ENCODE assay signal across 9 mouse cellular contexts in the genomic region with DNA sequence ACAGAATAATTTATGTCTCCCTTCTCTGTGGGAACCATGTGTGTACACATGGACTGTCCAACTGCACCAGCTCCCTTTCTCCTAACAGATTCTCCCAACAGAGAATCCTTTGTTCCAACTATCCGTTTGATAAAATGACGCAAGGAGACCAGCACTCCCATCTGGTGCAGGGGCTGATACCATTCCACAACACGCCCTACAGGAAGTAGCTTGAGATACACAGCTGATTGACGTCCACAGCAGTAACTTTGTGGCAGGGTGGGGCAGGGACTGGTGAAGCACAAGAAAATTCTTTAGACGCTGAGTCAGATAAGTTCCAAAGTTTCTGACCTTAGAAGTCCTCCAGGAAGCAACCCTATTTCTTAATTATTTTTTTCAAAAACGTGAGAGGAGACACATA.
A peak's percentile ranks its signal among the peaks of the same experiment; 100 is the strongest.
DNase-seq lines count a peak whose midpoint lies in the region; ATAC-seq and TF ChIP-seq lines count a peak whose summit lies in the region.
"Had no signal": no experiment of that assay in that cellular context is flagged by ENCODE, and none has a peak within 500 bp of the region (broad histone marks: within the 10 kb centered on the region; RNA-seq: fewer than 3 reads in every experiment).

No protein-coding gene starts in this region.

- H3K27ac ChIP-seq in small intestine, adult 2 months (ENCODE audit: insufficient read depth, low read depth, low read length) = peak overlapping the region; percentile 66; the same call in 1 of the 2 replicates
- no peak overlapping the region for H3K27ac ChIP-seq in thymus, adult 2 months (ENCODE audit: control insufficient read depth, insufficient read depth, low read length)
- H3K27ac ChIP-seq: hindbrain, embryonic 13.5 days had no signal

- H3K4me1 ChIP-seq in lung, adult 2 months (ENCODE audit: control insufficient read depth, insufficient read depth, low read length) = peaks cover 40% of the 10 kb centered on the region
- H3K4me1 ChIP-seq in small intestine, adult 2 months (ENCODE audit: control insufficient read depth, insufficient read depth, insufficient read length, low read length) = peaks cover 9% of the 10 kb centered on the region
- no peaks in the 10 kb centered on the region for H3K4me1 ChIP-seq in thymus, adult 2 months (replicated peaks; ENCODE audit: control insufficient read depth, insufficient read depth, low read length)
- H3K4me1 ChIP-seq: hindbrain, embryonic 13.5 days had no signal

- H3K36me3 ChIP-seq in small intestine, adult 2 months (ENCODE audit: control insufficient read depth, insufficient read depth, low read length) = 0 out of 2 replicates have a peak, but pooled peaks cover 1% of the 10 kb centered on the region
- H3K36me3 ChIP-seq in thymus, adult 2 months (ENCODE audit: control insufficient read depth, insufficient read depth, low read length) = no peaks in the 10 kb centered on the region

- 12% methylated on average over 6 of the region's 6 CpGs for WGBS in lung, adult 2 months
- 8% methylated on average over 6 of the region's 6 CpGs for WGBS in small intestine, adult 2 months
- WGBS in thymus, adult 2 months = 64% methylated on average over 6 of the region's 6 CpGs

- no peak for TF ChIP-seq CTCF in lung, adult 2 months (IDR thresholded peaks at IDR 0.05; ENCODE audit: insufficient read depth, low read length)
- TF ChIP-seq CTCF in small intestine, adult 2 months (IDR thresholded peaks at IDR 0.05; ENCODE audit: extremely low read depth, insufficient read length, insufficient replicate concordance, low read depth, low read length) = no peak
- TF ChIP-seq CTCF in thymus, adult 2 months (IDR thresholded peaks at IDR 0.05; ENCODE audit: borderline replicate concordance, control insufficient read depth, extremely low read depth, insufficient read depth, low read length, poor library complexity) = no peak

- peak; percentile 68 for ATAC-seq in erythroid progenitor cell, adult 5-6 weeks (replicated peaks; ENCODE audit: low FRiP score, poor library complexity, severe bottlenecking)

- DNase-seq in lung, adult 18-20 months = peak; percentile 79 to 89
- no peak for DNase-seq in lung, adult 2 months
- peak; percentile 54 for DNase-seq in liver
- DNase-seq in adrenal gland, adult 8-10 months = no peak
- no peak for DNase-seq in thymus, adult 2 months
- no peak for DNase-seq in cerebellum, postnatal 10 days

- no peaks in the 10 kb centered on the region for H3K27me3 ChIP-seq in small intestine, adult 2 months (ENCODE audit: control insufficient read depth, insufficient read depth, low read length)
- H3K27me3 ChIP-seq in thymus, adult 2 months (ENCODE audit: control insufficient read depth, insufficient read depth, low read length) = no peaks in the 10 kb centered on the region
- H3K27me3 ChIP-seq: hindbrain, embryonic 13.5 days had no signal

- H3K4me3 ChIP-seq in lung, adult 2 months (replicated peaks; ENCODE audit: extremely low read depth, low read depth, low read length) = no peak overlapping the region
- no peak overlapping the region for H3K4me3 ChIP-seq in small intestine, adult 2 months (ENCODE audit: low read depth, low read length)
- no peak overlapping the region for H3K4me3 ChIP-seq in thymus, adult 2 months (ENCODE audit: control insufficient read depth, insufficient read depth, low read length)
- H3K4me3 ChIP-seq: hindbrain, embryonic 13.5 days had no signal

- TF ChIP-seq POLR2A in lung, adult 2 months (IDR thresholded peaks at IDR 0.05; ENCODE audit: borderline replicate concordance, extremely low read depth, low read depth, low read length) = no peak
- no peak for TF ChIP-seq POLR2A in small intestine, adult 2 months (IDR thresholded peaks at IDR 0.05; ENCODE audit: low read depth, low read length)
- TF ChIP-seq POLR2A in thymus, adult 2 months (IDR thresholded peaks at IDR 0.05; ENCODE audit: control insufficient read depth, extremely low read depth, insufficient read depth, low read length, poor library complexity) = no peak

Comparison
In these comparisons a context has a peak if more than half of its experiments do, and no peak if none do; other contexts are left out.
1. DNase-seq: peak in lung, adult 18-20 months (2 of 2) and liver (single experiment); none in lung, adult 2 months (single experiment), adrenal gland, adult 8-10 months (single experiment), thymus, adult 2 months (single experiment) and cerebellum, postnatal 10 days (0 of 2).